Mouse (Mus musculus): ENCODE measurements around the gene Cul5.
A peak's percentile ranks its signal among the peaks of the same experiment; 100 is the strongest.

Cul5 gene

GRCm38 (mm10) chr9:53669680-53670219 lies at the start of gene Cul5:
Cul5 (minus strand) TSS chr9:53670014.
- DNase-seq, result peak; percentile 40

DNA sequence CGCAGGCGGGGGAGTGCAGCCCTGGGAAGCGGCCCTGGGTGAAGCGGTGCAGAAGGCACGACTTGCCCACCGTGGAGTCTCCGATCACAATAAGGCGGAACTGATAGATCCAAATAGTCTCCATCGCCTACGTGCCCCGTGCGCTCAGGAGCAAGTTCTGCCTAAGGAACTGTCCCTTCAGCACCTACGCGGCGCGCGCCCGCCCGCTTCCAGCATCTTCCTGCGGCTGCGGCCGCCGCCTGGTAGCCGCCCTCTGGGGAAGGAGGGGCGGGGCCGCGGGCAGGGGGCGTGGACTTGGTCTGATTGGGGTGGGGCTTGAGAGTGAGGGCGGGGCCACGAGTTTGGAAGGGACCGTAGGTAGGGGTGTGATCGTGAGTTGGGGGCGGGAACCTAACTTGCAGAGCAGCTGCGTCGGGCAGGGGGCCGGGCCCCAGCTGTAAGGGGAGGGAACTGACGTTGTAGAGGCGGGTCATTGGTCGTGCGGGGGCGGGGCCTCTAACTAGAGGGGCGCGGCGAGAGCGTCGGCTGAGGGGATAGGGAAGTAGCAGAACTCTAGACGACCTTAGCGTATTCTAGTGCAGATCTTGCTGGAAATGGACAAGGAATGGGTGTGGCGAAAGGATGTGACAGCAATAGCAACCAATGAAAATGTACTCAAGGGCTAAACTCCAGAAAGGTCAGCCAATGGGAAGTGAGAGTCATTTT lies 36.3 kb upstream of the Cul5 start, which contains the start of gene Rab39:
Rab39 (minus strand) TSS at position 241 of the 705 bp plus-strand sequence.
- peak; percentile 79 for DNase-seq

DNA sequence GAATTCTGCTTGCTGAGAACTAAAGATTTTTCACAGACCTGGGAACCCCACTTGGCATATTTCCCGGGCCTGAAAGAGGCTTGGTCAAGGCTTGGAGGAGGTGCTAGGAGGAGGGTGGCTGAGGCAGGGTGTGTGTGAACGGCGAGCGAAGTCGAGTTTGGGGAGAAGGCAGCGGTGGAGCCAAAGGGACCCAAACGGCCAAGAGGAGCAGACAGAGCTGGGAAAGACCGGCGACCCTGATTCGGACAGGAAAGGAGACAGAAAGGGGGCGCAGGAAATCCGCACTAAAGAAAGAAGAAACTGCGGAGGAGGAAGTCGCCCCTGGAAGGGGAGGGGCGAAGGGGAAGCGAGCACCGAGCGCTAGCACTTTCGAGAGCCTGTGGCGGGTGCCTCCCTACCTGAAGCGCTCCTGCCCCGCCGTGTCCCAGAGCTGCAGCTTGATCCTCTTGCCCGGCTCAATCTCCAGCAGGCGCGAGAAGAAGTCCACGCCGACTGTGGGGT lies 35.7 kb upstream of the Cul5 start:
- DNase-seq, result peak; percentile 5

DNA sequence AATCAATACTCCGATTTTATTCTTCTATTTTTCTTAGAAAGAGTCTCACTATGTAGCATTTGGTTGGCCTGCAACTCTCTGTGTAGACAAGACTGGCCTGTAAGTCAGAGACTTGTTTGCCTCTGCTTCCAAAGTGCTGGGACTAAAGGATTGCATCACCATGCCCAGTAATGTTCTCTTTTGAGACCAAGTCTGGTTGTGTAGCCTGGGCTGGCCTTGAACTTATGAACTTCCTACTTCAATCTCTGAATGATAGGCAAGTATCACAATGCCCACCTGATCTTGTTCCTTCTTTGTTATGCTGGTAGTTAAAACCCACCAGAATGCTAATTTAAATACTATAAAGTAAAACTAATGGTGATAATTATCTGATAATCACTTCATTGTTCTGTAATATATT lies 33.2 kb upstream of the Cul5 start:
- no peak for DNase-seq

GRCm38 (mm10) chr9:53700496-53700895 lies 30.7 kb upstream of the Cul5 start:
- no peak for DNase-seq

- no peak for DNase-seq
Measured at GRCm38 (mm10) chr9:53695846-53696245, 26.0 kb upstream of the Cul5 start.

DNA sequence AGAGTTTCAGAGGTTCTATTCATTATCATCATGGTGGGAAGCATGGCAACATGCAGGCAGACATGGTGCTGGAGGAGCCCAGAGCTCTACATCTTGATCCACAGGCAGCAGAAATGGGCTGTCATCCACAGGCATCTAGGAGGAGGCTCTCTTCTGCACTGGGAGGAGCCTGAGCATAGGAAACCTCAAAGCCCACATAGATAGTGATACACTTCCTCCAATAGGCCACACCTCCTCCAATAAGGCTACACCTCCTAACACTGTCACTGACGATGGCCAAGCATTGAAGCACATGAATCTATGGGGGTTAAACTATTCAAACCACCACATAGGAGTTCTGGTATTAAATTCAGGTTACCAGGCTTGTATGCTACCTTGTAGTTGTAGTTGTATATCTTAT lies 23.9 kb upstream of the Cul5 start:
- no peak for DNase-seq

DNA sequence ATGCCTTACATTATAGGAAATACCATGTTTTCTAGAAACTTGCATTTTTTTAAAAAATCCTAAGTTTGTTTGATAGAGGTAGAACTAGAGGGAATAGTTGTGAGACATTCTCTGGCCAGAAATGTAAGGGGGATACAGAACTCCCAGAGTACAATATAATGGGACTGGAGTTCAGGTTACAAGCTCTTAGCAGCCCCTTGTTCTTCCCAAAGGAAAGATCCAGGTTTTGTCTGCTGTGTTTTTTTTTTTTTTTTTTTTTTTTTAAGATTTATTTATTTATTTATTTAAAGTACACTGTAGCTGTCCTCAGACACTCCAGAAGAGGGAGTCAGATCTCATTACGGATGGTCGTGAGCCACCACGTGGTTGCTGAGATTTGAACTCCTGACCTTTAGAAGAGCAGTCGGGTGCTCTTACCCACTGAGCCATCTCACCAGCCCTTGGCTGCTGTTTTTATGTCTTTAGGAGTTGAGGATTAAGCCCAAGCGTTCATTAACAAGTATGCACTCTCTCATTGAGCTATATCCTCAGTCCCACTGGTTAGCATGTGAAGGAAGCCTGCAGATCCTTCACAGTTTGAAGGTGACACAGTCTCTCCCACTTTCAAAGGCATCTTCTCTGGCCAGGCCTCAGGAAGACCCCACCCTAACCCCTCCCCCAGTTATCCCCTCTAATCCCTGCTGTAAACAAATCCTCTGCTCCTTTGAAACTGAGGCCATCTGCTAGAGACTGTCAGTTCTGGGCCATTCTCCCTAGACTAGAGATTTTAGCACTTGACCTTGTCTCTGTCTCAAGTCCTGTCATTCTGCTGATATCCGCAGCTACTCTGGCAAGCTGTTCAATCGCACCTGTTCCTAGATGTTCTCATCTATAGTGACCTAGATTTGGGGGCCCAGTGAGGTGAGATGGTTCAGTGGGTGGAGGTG lies 22.2 kb upstream of the Cul5 start:
- no peak for DNase-seq

DNA sequence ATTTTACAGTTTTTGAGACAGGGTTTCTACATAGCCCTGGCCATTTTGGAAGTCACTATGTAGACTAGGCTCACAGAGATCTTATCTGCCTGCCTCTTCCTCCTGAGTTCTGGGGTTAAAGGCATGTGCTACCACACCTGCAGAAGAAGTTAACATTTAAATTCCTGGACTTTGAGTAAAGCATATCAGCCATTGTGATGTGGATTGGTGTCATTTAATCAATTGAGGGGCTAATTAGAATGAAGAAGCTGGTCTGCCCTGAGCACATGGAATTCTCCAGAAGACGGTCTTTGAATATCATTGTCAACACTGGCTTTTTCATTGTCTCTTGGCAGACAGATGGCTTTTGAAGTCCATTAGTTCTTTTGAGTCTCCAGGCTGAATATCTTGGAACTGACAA lies 11.0 kb upstream of the Cul5 start:
- DNase-seq, result no peak

GRCm38 (mm10) chr9:53676921-53677320 lies 7.1 kb upstream of the Cul5 start:
- DNase-seq, result no peak

DNA sequence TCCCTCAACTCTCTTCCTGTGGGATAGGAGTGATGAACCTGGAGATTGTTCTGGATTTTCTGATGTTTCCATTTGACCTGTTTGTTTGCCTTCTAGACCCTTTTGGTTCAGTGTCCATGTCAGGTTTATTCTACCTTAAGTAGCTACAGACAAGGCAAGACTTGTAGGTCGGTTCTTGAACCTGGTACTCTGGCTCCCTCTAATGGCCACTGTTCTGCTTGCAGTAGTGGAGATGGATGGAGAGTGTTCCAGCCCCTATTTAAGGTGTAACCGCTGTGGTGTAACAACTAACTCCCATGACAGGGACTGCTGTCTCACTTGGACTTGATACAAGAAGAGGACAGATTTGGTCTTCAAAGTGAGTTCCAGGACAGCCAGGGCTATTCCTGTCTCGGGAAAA lies 3.8 kb upstream of the Cul5 start:
- peak; percentile 77 for DNase-seq

- peak; percentile 95 for DNase-seq
Measured at GRCm38 (mm10) chr9:53667020-53667669, 2.7 kb downstream of the Cul5 start.

- DNase-seq, result no peak
Measured at GRCm38 (mm10) chr9:53666665-53667019, 3.2 kb downstream of the Cul5 start.

GRCm38 (mm10) chr9:53665428-53665827 lies 4.4 kb downstream of the Cul5 start:
- DNase-seq, result no peak

DNA sequence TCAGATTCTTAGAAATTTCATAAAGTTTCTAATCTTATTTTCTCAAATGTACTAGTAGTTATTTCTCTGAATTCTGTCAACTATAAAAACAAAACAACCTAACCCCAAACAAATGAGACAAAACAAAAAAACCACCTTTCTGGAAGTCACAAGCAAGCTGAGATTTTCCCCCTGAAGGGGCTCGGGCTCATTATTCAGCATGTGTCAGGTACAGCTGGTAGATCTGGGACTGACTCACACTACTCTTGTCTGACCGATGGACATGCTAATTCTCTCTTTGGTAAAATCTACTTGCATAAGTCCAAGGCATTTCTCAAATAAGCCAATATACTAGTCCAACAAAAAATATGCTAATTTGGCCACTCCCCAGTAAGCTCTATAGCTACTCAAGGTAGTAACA lies 5.0 kb downstream of the Cul5 start:
- no peak for DNase-seq

DNA sequence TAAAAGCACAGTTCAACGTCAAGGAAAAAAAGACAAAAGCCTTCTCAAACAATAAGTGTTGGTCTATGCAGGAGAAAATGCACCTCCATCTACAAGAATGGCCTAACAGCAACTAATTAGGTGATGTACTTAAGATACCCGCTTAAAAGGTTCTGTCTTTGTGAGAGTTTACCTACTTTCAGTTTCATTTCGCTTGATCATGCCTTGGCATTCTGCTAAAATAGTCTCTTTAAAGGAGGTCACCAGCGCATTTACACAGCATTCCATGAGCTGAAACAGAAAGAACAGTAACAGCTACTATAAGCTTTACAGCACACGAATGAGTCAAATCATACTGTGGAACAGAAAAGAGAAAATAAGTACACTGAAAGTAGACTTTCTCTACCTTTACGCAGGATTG lies 35.0 kb downstream of the Cul5 start:
- DNase-seq, result no peak

- no peak for DNase-seq
Measured at GRCm38 (mm10) chr9:53615246-53615645, 54.6 kb downstream of the Cul5 start.

DNA sequence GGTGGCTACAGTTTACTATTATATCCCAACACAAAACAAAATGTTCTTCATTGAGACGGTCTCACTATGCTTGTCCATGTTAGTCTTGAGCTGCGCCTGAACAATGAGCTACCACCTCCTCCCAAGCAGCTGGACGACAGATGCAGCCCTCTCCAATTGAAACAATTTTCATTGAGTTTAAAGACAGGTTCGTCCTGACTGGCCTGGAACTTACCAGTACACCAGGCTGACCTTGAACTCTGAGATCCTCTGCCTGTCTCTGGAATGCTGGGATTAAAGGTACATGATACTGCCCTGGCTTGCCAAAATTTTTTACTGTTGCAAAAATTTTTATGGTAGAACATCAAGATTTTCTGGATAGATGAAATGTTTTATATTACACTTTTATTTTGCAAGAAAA lies 55.5 kb downstream of the Cul5 start:
- DNase-seq, result no peak

DNA sequence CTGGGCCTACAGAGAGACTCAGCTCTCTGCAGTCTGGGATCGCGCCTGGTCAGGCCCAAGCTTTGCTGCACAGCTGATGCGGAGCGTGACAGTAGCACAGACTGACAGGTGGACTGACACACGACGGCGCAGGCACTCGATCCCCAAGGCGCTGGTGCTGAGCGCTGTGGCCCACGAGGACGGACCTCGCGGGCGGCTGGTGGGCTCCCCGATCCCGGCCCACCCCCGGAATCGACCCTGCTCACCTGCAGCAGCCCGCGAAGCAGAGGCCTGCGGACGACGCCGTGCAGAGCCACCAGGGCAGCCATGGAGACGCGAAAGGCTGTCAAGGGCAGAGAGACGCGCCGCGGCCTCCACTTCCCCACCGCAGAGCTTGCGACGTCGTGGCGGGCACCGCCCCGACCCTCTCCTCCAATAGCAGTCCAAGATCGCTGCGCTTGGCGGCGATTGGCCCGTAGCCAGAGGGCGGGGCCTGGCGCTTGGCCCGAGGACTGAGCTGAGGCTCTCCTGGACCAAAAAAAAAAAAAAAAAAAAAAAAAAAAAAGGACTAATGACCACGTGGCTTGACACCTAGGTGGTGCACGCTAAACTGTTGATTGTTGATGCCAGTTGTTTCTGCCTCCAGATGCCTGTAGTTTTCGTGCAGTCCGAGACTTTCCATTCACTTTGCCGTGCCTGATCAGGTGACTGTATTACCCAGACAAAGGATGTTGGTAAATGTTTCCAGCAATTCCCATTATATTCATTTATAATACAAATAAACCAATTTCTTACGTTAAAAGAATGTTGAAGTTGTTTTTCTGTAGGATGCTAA lies 59.6 kb downstream of the Cul5 start, which contains the start of gene Acat1:
Acat1 (minus strand) TSS at position 415 of the 814 bp plus-strand sequence.
- DNase-seq, result peak; percentile 97

- DNase-seq, result no peak
Measured at GRCm38 (mm10) chr9:53609306-53609967, 60.4 kb downstream of the Cul5 start.

DNA sequence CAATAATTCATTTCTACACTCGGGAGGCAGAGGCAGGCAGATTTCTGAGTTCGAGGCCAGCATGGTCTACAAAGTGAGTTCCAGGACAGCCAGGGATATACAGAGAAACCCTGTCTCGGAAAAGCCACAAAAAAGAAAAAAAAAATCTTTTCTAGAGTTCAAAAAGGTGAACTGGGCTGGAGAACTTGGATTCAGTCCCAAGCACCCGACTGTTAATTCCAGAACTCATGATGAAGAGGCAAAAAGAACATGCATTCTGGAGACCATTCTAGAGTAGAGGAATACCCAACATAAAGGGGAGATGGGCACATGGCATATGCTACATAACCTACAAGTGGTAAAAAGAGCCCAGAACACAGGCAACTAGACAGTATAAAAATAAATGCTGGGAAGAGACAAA lies 62.0 kb downstream of the Cul5 start:
- no peak for DNase-seq

DNA sequence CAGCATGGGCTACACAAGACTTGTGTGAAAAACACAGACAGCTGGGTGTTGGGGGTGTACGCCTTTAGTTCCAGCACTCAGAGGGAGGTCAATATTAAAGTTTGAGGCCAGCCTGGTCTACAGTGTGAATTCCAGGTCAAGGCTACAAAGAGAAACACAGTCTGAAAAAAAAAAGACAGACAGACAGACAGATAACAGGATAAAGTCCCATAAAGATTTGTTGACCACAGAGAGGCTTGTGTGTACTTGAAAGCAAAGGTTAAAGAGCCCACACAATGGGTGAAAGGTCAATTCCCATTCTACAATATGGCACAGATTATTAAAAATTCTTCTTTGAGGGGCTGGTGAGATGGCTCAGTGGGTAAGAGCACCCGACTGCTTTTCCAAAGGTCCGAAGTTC lies 62.6 kb downstream of the Cul5 start:
- DNase-seq, result no peak
